Mouse (Mus musculus) gastrocnemius, postnatal 25 days (tissue): ENCODE measurements around the gene Ifit1bl2. TPM values are rescaled to one million over a fixed set of nuclear protein-coding genes. Genes with fewer than 3 reads are reported as not detected.

Experiments
- total RNA-seq, 2 experiments: library from RNA; stranded (reverse); gene quantifications; 1 replicate in 1 of 2; 2 replicates in 1 of 2; pipeline ENCODE4 v1.2.3; 2021

Ifit1bl2 gene
- total RNA-seq, 2 experiments from 2014 or later = not detected

Other genes with a start within 250 kb of the Ifit1bl2 start
- gene Ch25h, start 165.6 kb downstream of the Ifit1bl2 start, total RNA-seq = not detected
- 1 to 10 TPM; 6.5 to 9.7 TPM for gene Lipa, start 113.3 kb downstream of the Ifit1bl2 start, total RNA-seq
- gene Ifit2, start 90.0 kb downstream of the Ifit1bl2 start, total RNA-seq = 1 to 10 TPM in 1 of 2 experiments, under 1 TPM in 1; 0.92 to 1.7 TPM
- under 1 TPM; 0.88 to 0.95 TPM for gene Ifit3, start 57.2 kb downstream of the Ifit1bl2 start, total RNA-seq
- gene Ifit1bl1, start 38.8 kb downstream of the Ifit1bl2 start, total RNA-seq = not detected
- under 1 TPM; 0.23 to 0.70 TPM for gene Ifit3b, start 32.8 kb downstream of the Ifit1bl2 start, total RNA-seq
- under 1 TPM; 0.43 to 0.54 TPM for gene Ifit1, start 128 bp upstream of the Ifit1bl2 start, total RNA-seq
- 1 to 10 TPM in 1 of 2 experiments, under 1 TPM in 1; 0.54 to 1.2 TPM for gene Slc16a12, start 106.5 kb upstream of the Ifit1bl2 start, total RNA-seq
- 10 to 100 TPM; 15.7 to 17.0 TPM for gene Pank1, start 238.7 kb upstream of the Ifit1bl2 start, total RNA-seq